Mouse (Mus musculus) limb, embryonic 13.5 days (tissue): ENCODE results near the gene Upf1. TPM values are rescaled to one million over a fixed set of nuclear protein-coding genes. Genes with fewer than 3 reads are reported as not detected.

Source experiments
- ATAC-seq: fragments of 200-750 bp; cut with Nextera tagmentation; 2 replicates; pipeline ENCODE4 v1.8.0; 2017; ENCODE audit warnings: low read depth, moderate number of reproducible peaks, moderate TSS enrichment; ENCODE audit not compliant: low FRiP score
- H3K27ac ChIP-seq: fragments of 300-500 bp; sonication (generic); 2 replicates; pipeline ENCODE4 v1.5.1; 2015; ENCODE audit warnings: inconsistent platforms, mild to moderate bottlenecking, moderate library complexity
- H3K27me3 ChIP-seq: fragments of 300-500 bp; sonication (generic); 2 replicates; pipeline ENCODE4 v1.6.1; 2015; ENCODE audit warnings: mild to moderate bottlenecking, inconsistent platforms
- H3K36me3 ChIP-seq: fragments of 300-500 bp; sonication (generic); 2 replicates; pipeline ENCODE4 v1.6.1; 2015; ENCODE audit warnings: inconsistent platforms, mild to moderate bottlenecking, moderate library complexity
- H3K4me1 ChIP-seq: fragments of 300-500 bp; sonication (generic); 2 replicates; pipeline ENCODE4 v1.6.1; 2015; ENCODE audit warnings: inconsistent platforms
- H3K4me2 ChIP-seq: fragments of 300-500 bp; sonication (generic); replicated peaks from 2 replicates; pipeline ENCODE4 v1.6.1; 2015; ENCODE audit warnings: inconsistent platforms, mild to moderate bottlenecking, moderate library complexity
- H3K4me3 ChIP-seq: fragments of 300-500 bp; sonication (generic); 2 replicates; pipeline ENCODE4 v1.5.1; 2015; ENCODE audit warnings: moderate library complexity, mild to moderate bottlenecking, inconsistent platforms
- H3K9ac ChIP-seq: fragments of 300-500 bp; sonication (generic); 2 replicates; pipeline ENCODE4 v1.6.1; 2015; ENCODE audit warnings: mild to moderate bottlenecking, inconsistent platforms
- H3K9me3 ChIP-seq: fragments of 300-500 bp; sonication (generic); 2 replicates; pipeline ENCODE4 v1.6.1; 2016; ENCODE audit warnings: inconsistent platforms
- WGBS: fragments of 180-500 bp; shearing (Covaris S2); methylation state at CpG from one replicate; pipeline ENCODE4 v1.1.7; 2015; 5-methylcytosine and 5-hydroxymethylcytosine counted together
- polyA plus RNA-seq: library from polyadenylated mRNA; unstranded; fragments of >200 nt; fragmentation: Nextera tagmentation; extraction: Ambion mirVana; gene quantifications from 2 replicates; pipeline ENCODE4 v1.2.1, GENCODE M21; 2015

Gene Upf1
- polyA plus RNA-seq, 1 experiment from 2014 or later = 19.5 TPM

GRCm38 (mm10) chr8:70375212-70375859, 22.3 kb upstream of the Upf1 start:
- H3K4me3 ChIP-seq = peak overlapping the region; percentile 45
- no peak overlapping the region for H3K27ac ChIP-seq
- H3K9me3 ChIP-seq = no peaks in the 10 kb centered on the region
- peak overlapping the region; percentile 64 for H3K4me2 ChIP-seq
- peaks cover 85% of the 10 kb centered on the region for H3K27me3 ChIP-seq
- no peaks in the 10 kb centered on the region for H3K36me3 ChIP-seq
- no peak for ATAC-seq
- peaks cover 55% of the 10 kb centered on the region for H3K4me1 ChIP-seq
- WGBS = 7% methylated on average over 35 of the region's 35 CpGs
- H3K9ac ChIP-seq = no peak overlapping the region

GRCm38 (mm10) chr8:70374318-70374927, 21.3 kb upstream of the Upf1 start:
- peak overlapping the region; percentile 46 for H3K9ac ChIP-seq
- H3K36me3 ChIP-seq = no peaks in the 10 kb centered on the region
- peak overlapping the region; percentile 64 for H3K4me2 ChIP-seq
- H3K27me3 ChIP-seq = peaks cover 81% of the 10 kb centered on the region
- peak; percentile 69 for ATAC-seq
- WGBS = under 1% methylated on average over 53 of the region's 53 CpGs
- peak overlapping the region; percentile 45 for H3K4me3 ChIP-seq
- peaks cover 55% of the 10 kb centered on the region for H3K4me1 ChIP-seq
- no peaks in the 10 kb centered on the region for H3K9me3 ChIP-seq
- H3K27ac ChIP-seq = no peak overlapping the region

GRCm38 (mm10) chr8:70373397-70374317, 20.6 kb upstream of the Upf1 start, which contains the start of gene Comp:
Comp (plus strand) TSS chr8:70373558.
- Histone ChIP-seq H3K9me3 (no peaks in the 10 kb centered on the region), H3K9ac (peak within 1 kb of the TSS; percentile 46), H3K4me3 (peak within 1 kb of the TSS; percentile 45), H3K4me1 (peaks cover 55% of the 10 kb centered on the region), H3K4me2 (peak within 1 kb of the TSS; percentile 64), H3K27me3 (peaks cover 74% of the 10 kb centered on the region), H3K27ac (peak within 1 kb of the TSS; percentile 35; the same call in 1 of the 2 replicates), H3K36me3 (no peaks in the 10 kb centered on the region)
- ATAC-seq = no peak; the same call in 1 of the 2 replicates
- 3% methylated on average over 47 of the region's 47 CpGs for WGBS

- no peak for ATAC-seq
- Histone ChIP-seq H3K36me3 (no peaks in the 10 kb centered on the region), H3K4me3 (no peak overlapping the region), H3K9ac (peak overlapping the region; percentile 50; the same call in 1 of the 2 replicates), H3K4me2 (0 out of 2 replicates have a peak overlapping the region, but pooled peaks have one; percentile 9), H3K27me3 (peaks cover 57% of the 10 kb centered on the region), H3K9me3 (no peaks in the 10 kb centered on the region), H3K27ac (peak overlapping the region; percentile 81), H3K4me1 (peaks cover 55% of the 10 kb centered on the region)
- WGBS = 25% methylated on average over 6 of the region's 6 CpGs
Observed at GRCm38 (mm10) chr8:70371951-70372350, 18.9 kb upstream of the Upf1 start.

- Histone ChIP-seq H3K27ac (peak overlapping the region; percentile 35; the same call in 1 of the 2 replicates), H3K4me1 (peaks cover 42% of the 10 kb centered on the region), H3K27me3 (peaks cover 42% of the 10 kb centered on the region), H3K4me3 (no peak overlapping the region), H3K4me2 (no peak overlapping the region), H3K9me3 (no peaks in the 10 kb centered on the region), H3K36me3 (no peaks in the 10 kb centered on the region), H3K9ac (no peak overlapping the region)
- 66% methylated on average over 7 of the region's 7 CpGs for WGBS
- no peak for ATAC-seq
Observed at GRCm38 (mm10) chr8:70370476-70370875, 17.4 kb upstream of the Upf1 start.

- Histone ChIP-seq H3K4me1 (peaks cover 17% of the 10 kb centered on the region), H3K27ac (no peak overlapping the region)
- ATAC-seq = no peak
Observed at GRCm38 (mm10) chr8:70366588-70366987, 13.5 kb upstream of the Upf1 start.

GRCm38 (mm10) chr8:70364066-70364465, 11.0 kb upstream of the Upf1 start:
- ATAC-seq = 0 out of 2 replicates have a peak, but pooled peaks have one; percentile 25
- WGBS = 38% methylated on average over 5 of the region's 5 CpGs
- 0 out of 2 replicates have a peak, but pooled peaks cover 3% of the 10 kb centered on the region for H3K27me3 ChIP-seq
- H3K4me1 ChIP-seq = peaks cover 24% of the 10 kb centered on the region
- no peak overlapping the region for H3K4me3 ChIP-seq
- H3K9ac ChIP-seq = no peak overlapping the region
- H3K36me3 ChIP-seq = no peaks in the 10 kb centered on the region
- H3K9me3 ChIP-seq = no peaks in the 10 kb centered on the region
- no peak overlapping the region for H3K4me2 ChIP-seq
- no peak overlapping the region for H3K27ac ChIP-seq

More at GRCm38 (mm10) chr8:70366588-70366987, 13.5 kb upstream of the Upf1 start:
- Histone ChIP-seq H3K9ac (peak overlapping the region; percentile 50; the same call in 1 of the 2 replicates), H3K27me3 (peaks cover 3% of the 10 kb centered on the region), H3K4me3 (no peak overlapping the region), H3K4me2 (no peak overlapping the region), H3K9me3 (no peaks in the 10 kb centered on the region), H3K36me3 (no peaks in the 10 kb centered on the region)
- 54% methylated on average over 5 of the region's 5 CpGs for WGBS

GRCm38 (mm10) chr8:70361484-70362032, 8.5 kb upstream of the Upf1 start:
- H3K4me1 ChIP-seq = peaks cover 24% of the 10 kb centered on the region
- WGBS = 73% methylated on average over 10 of the region's 10 CpGs
- no peak overlapping the region for H3K4me3 ChIP-seq
- no peaks in the 10 kb centered on the region for H3K36me3 ChIP-seq
- no peak overlapping the region for H3K4me2 ChIP-seq
- ATAC-seq = no peak
- no peaks in the 10 kb centered on the region for H3K9me3 ChIP-seq
- H3K27ac ChIP-seq = peak overlapping the region; percentile 67; the same call in 1 of the 2 replicates
- no peak overlapping the region; the same call in 1 of the 2 replicates for H3K9ac ChIP-seq
- 0 out of 2 replicates have a peak, but pooled peaks cover 8% of the 10 kb centered on the region for H3K27me3 ChIP-seq

GRCm38 (mm10) chr8:70360769-70361168, 7.7 kb upstream of the Upf1 start:
- H3K4me1 ChIP-seq = peaks cover 24% of the 10 kb centered on the region
- no peak overlapping the region for H3K9ac ChIP-seq
- no peaks in the 10 kb centered on the region for H3K36me3 ChIP-seq
- no peak overlapping the region for H3K27ac ChIP-seq
- no peaks in the 10 kb centered on the region for H3K9me3 ChIP-seq
- no peak overlapping the region for H3K4me3 ChIP-seq
- 60% methylated on average over 4 of the region's 4 CpGs for WGBS
- no peak overlapping the region for H3K4me2 ChIP-seq
- H3K27me3 ChIP-seq = 0 out of 2 replicates have a peak, but pooled peaks cover 8% of the 10 kb centered on the region
- ATAC-seq = no peak

GRCm38 (mm10) chr8:70359411-70359810, 6.3 kb upstream of the Upf1 start:
- no peak overlapping the region for H3K27ac ChIP-seq
- WGBS = 29% methylated on average over 3 of the region's 3 CpGs
- no peak for ATAC-seq
- no peak overlapping the region for H3K4me3 ChIP-seq
- H3K9me3 ChIP-seq = no peaks in the 10 kb centered on the region
- H3K9ac ChIP-seq = no peak overlapping the region
- no peak overlapping the region for H3K4me2 ChIP-seq
- H3K36me3 ChIP-seq = no peaks in the 10 kb centered on the region
- H3K27me3 ChIP-seq = 0 out of 2 replicates have a peak, but pooled peaks cover 8% of the 10 kb centered on the region
- H3K4me1 ChIP-seq = peaks cover 23% of the 10 kb centered on the region

- Histone ChIP-seq H3K4me2 (no peak overlapping the region), H3K4me3 (no peak overlapping the region), H3K4me1 (peaks cover 29% of the 10 kb centered on the region), H3K9me3 (no peaks in the 10 kb centered on the region), H3K27me3 (0 out of 2 replicates have a peak, but pooled peaks cover 8% of the 10 kb centered on the region), H3K27ac (no peak overlapping the region), H3K36me3 (no peaks in the 10 kb centered on the region), H3K9ac (no peak overlapping the region)
- ATAC-seq = no peak
- 93% methylated on average over 1 of the region's 1 CpGs for WGBS
Observed at GRCm38 (mm10) chr8:70356111-70356510, 3.0 kb upstream of the Upf1 start.
